Mouse (Mus musculus) ES-E14 (cell line): ENCODE measurements around the gene Gpr84.

Experiments
- CHD2 ChIP-seq: IDR thresholded peaks from 2 replicates; pipeline ENCODE4 v1.6.1; 2014; ENCODE audit warnings: mild to moderate bottlenecking, low read depth, low read length, inconsistent platforms
- HCFC1 ChIP-seq: IDR thresholded peaks from 2 replicates; pipeline ENCODE4 v1.6.1; 2012; ENCODE audit warnings: low read length, inconsistent platforms, borderline replicate concordance; ENCODE audit not compliant: insufficient read depth
- MAFK ChIP-seq: IDR thresholded peaks from 2 replicates; pipeline ENCODE4 v1.6.1; 2014; ENCODE audit warnings: mild to moderate bottlenecking, low read depth, low read length, inconsistent platforms; ENCODE audit not compliant: insufficient read depth
- ZC3H11A ChIP-seq: IDR thresholded peaks from 2 replicates; pipeline ENCODE4 v1.6.1; 2012; ENCODE audit warnings: low read depth, mild to moderate bottlenecking, inconsistent platforms, low read length, borderline replicate concordance
- ZNF384 ChIP-seq: IDR thresholded peaks from 2 replicates; pipeline ENCODE4 v1.6.1; 2012; ENCODE audit warnings: low read depth, low read length, inconsistent platforms

DNA sequence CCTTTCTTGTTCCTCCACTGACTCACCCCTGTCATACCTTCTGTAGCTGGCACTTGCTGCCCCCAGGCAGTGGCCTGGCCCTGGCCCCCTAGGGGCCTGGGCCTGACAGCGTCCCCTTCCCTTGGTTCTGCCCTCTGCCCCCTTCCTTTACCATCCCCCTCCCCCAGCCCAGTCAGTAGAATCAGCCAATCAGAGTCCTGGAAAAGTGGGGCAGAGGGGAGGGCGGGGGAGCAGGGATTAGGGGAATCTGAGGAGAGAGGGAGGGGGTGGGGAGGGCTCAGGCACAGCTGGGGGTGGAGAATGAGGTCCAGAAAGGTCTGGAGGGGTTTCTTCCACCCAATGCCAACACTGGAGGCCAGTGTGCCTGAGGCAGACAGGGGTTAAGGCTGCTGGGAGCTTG lies 23.8 kb upstream of the Gpr84 start:
- TF ChIP-seq CHD2, result no peak
- no peak for TF ChIP-seq MAFK
- TF ChIP-seq ZNF384, result no peak
- TF ChIP-seq ZC3H11A, result no peak
- TF ChIP-seq HCFC1, result no peak
